Mouse (Mus musculus) myocyte (in vitro differentiated cells): ENCODE measurements around the gene Gp1bb. TPM values are rescaled to one million over a fixed set of nuclear protein-coding genes. Genes with fewer than 3 reads are reported as not detected.

Experiments
- H3K27me3 ChIP-seq: one replicate; pipeline ENCODE4 v1.6.1; 2011; ENCODE audit not compliant: control insufficient read depth, insufficient read depth, insufficient read length
- H3K36me3 ChIP-seq: one replicate; pipeline ENCODE4 v1.6.1; 2011; ENCODE audit not compliant: control insufficient read depth, insufficient read depth
- H3K4me2 ChIP-seq: one replicate; pipeline ENCODE4 v1.6.1; 2011; ENCODE audit warnings: low read depth, control low read depth
- H3K4me3 ChIP-seq: one replicate; pipeline ENCODE4 v1.5.1; 2011; ENCODE audit warnings: mild to moderate bottlenecking, control low read depth, moderate library complexity
- H3K79me2 ChIP-seq: one replicate; pipeline ENCODE4 v1.6.1; 2011; ENCODE audit not compliant: control insufficient read depth, insufficient read depth
- H3ac ChIP-seq: one replicate; pipeline ENCODE4 v1.6.1; 2011; ENCODE audit not compliant: control insufficient read depth, insufficient read length
- CEBPB ChIP-seq: IDR thresholded peaks from 2 replicates; pipeline ENCODE4 v1.6.1; 2011; ENCODE audit warnings: mild to moderate bottlenecking, moderate library complexity; ENCODE audit not compliant: poor library complexity, insufficient read depth, severe bottlenecking
- E2F4 ChIP-seq: IDR thresholded peaks from one replicate; pipeline ENCODE4 v1.6.1; 2011; ENCODE audit warnings: mild to moderate bottlenecking, control low read depth, moderate library complexity; ENCODE audit not compliant: insufficient read depth
- MAX ChIP-seq: IDR thresholded peaks from one replicate; pipeline ENCODE4 v1.6.1; 2011; ENCODE audit warnings: low read depth, mild to moderate bottlenecking, control low read depth
- MYOD1 ChIP-seq, 3 experiments: IDR thresholded peaks; one replicate each; pipeline ENCODE4 v1.6.1; 2011; ENCODE audit warnings: control low read depth in 2 of 3, low read depth in 2 of 3, mild to moderate bottlenecking in 2 of 3, moderate library complexity in 1 of 3; ENCODE audit not compliant: insufficient read length in 2 of 3, control insufficient read depth in 1 of 3
- MYOG ChIP-seq, 3 experiments: IDR thresholded peaks; one replicate each; pipeline ENCODE4 v1.6.1; 2011; ENCODE audit warnings: control low read depth in 2 of 3, low read depth in 2 of 3, mild to moderate bottlenecking in 2 of 3; ENCODE audit not compliant: insufficient read length in 2 of 3, control insufficient read depth in 1 of 3, insufficient read depth in 1 of 3
- POLR2A ChIP-seq: IDR thresholded peaks from one replicate; pipeline ENCODE4 v1.6.1; 2011; ENCODE audit warnings: low read depth, mild to moderate bottlenecking, control low read depth, moderate library complexity; ENCODE audit not compliant: insufficient read length
- POLR2AphosphoS2 ChIP-seq: IDR thresholded peaks from one replicate; pipeline ENCODE4 v1.6.1; 2011; ENCODE audit warnings: low read depth, control low read depth; ENCODE audit not compliant: insufficient read length
- REST ChIP-seq: IDR thresholded peaks from one replicate; pipeline ENCODE4 v1.6.1; 2011; ENCODE audit warnings: mild to moderate bottlenecking, control low read depth, moderate library complexity; ENCODE audit not compliant: insufficient read depth, insufficient read length
- SRF ChIP-seq: IDR thresholded peaks from one replicate; pipeline ENCODE4 v1.6.1; 2011; ENCODE audit warnings: low read depth; ENCODE audit not compliant: control insufficient read depth, insufficient read length
- TCF12 ChIP-seq: IDR thresholded peaks from one replicate; pipeline ENCODE4 v1.6.1; 2011; ENCODE audit warnings: mild to moderate bottlenecking, control low read depth; ENCODE audit not compliant: poor library complexity, insufficient read depth, severe bottlenecking
- TCF3 ChIP-seq: IDR thresholded peaks from one replicate; pipeline ENCODE4 v1.6.1; 2011; ENCODE audit warnings: low read depth, control low read depth; ENCODE audit not compliant: insufficient read length
- USF1 ChIP-seq: IDR thresholded peaks from one replicate; pipeline ENCODE4 v1.6.1; 2011; ENCODE audit warnings: low read depth, mild to moderate bottlenecking, control low read depth, moderate library complexity
- polyA plus RNA-seq: library from polyadenylated mRNA; unstranded; fragments of >200 nt; fragmentation: generic; extraction: Trizol; gene quantifications from one replicate; pipeline ENCODE4 v1.2.1, GENCODE M21; 2012; ENCODE audit warnings: missing spikeins

The Gp1bb gene
- polyA plus RNA-seq, 1 experiment = 9.4 TPM

GRCm38 (mm10) chr16:18581050-18581622 lies 41.1 kb downstream of the Gp1bb start:
- Histone ChIP-seq H3K27me3 (no peaks in the 10 kb centered on the region), H3K4me3 (no peak overlapping the region)
- no peak for TF ChIP-seq CEBPB
- TF ChIP-seq POLR2A = no peak
- no peak for TF ChIP-seq MAX
- TF ChIP-seq USF1 = no peak
- no peak for TF ChIP-seq REST
- TF ChIP-seq TCF12 = no peak

DNA sequence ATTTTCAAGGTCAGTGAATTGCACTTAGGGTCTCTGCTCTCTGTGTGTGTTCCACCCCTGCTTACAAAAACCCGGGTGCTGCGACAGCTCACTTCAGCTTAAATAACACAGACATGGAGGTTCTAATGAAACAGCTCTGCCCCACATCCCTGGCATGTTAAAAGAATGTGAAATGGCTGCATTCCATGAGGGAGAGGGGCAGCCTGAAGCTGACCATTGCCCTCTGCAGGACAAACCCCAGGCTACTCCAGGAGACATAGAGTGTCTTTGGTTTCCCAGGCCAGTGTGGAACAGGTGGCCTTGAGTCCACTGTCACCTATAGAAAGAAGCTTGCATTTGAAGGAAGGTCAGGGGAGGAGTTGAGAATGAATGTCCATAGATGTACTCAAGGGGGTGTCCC lies 41.8 kb downstream of the Gp1bb start:
- H3K36me3 ChIP-seq = no peaks in the 10 kb centered on the region
- TF ChIP-seq TCF12 = no peak
- no peak for TF ChIP-seq POLR2AphosphoS2
- no peak for TF ChIP-seq E2F4
- no peak for TF ChIP-seq USF1
- TF ChIP-seq CEBPB = no peak
- TF ChIP-seq SRF = no peak
- TF ChIP-seq MYOD1 (IDR thresholded peaks at IDR 0.05; ENCODE audit: control insufficient read depth in 1 of 3, insufficient read length in 2 of 3, low read depth in 2 of 3) = no peak
- no peak for TF ChIP-seq POLR2A
- no peak for TF ChIP-seq TCF3
- no peak for TF ChIP-seq REST
- no peak for TF ChIP-seq MAX
- no peak for TF ChIP-seq MYOG (IDR thresholded peaks at IDR 0.05; ENCODE audit: control insufficient read depth in 1 of 3, insufficient read depth in 1 of 3, insufficient read length in 2 of 3, low read depth in 2 of 3)
- H3K4me2 ChIP-seq = no peak overlapping the region
- H3K4me3 ChIP-seq = no peak overlapping the region
- H3K27me3 ChIP-seq = no peaks in the 10 kb centered on the region
- no peak overlapping the region for H3ac ChIP-seq
- H3K79me2 ChIP-seq = peaks cover 6% of the 10 kb centered on the region

More at GRCm38 (mm10) chr16:18581050-18581622, 41.1 kb downstream of the Gp1bb start:
- Histone ChIP-seq H3K79me2 (peaks cover 12% of the 10 kb centered on the region), H3K4me2 (no peak overlapping the region), H3ac (no peak overlapping the region), H3K36me3 (no peaks in the 10 kb centered on the region)

DNA sequence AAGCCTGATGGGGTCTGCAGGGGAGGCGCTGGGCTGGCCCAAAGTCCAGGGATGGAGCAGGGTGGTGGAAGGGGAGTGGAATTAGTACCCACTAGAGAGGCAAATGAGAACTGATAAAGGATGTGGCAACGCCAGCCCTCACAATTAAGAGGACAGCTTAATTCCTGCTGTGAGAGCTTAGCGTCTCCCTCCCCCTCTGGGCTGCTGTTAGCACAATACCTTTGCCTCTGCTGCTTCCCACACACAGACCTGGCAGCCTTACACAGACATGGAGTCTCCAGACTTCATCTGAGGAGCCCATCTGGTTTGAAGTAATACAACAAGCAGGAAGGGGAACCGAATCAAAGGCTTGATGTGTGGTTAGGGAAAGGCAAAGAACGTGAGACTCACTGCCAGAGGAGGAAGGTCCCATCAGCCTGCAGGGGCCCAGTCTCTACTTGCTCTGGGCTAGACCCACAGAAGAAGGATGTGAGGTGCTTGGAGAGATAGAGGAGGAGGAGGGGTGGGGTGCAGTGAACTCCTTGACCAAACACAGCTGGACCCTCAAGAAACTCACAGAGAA lies 44.5 kb downstream of the Gp1bb start:
- no peak overlapping the region for H3K4me3 ChIP-seq
- H3K36me3 ChIP-seq = no peaks in the 10 kb centered on the region
- no peaks in the 10 kb centered on the region for H3K79me2 ChIP-seq
- no peak for TF ChIP-seq CEBPB
- no peak for TF ChIP-seq POLR2AphosphoS2
- TF ChIP-seq SRF = no peak
- no peak for TF ChIP-seq E2F4
- no peak for TF ChIP-seq MYOG (IDR thresholded peaks at IDR 0.05; ENCODE audit: control insufficient read depth in 1 of 3, insufficient read depth in 1 of 3, insufficient read length in 2 of 3, low read depth in 2 of 3)
- TF ChIP-seq USF1 = no peak
- no peak for TF ChIP-seq TCF3
- no peak for TF ChIP-seq REST
- no peak for TF ChIP-seq MYOD1 (IDR thresholded peaks at IDR 0.05; ENCODE audit: control insufficient read depth in 1 of 3, insufficient read length in 2 of 3, low read depth in 2 of 3)
- TF ChIP-seq POLR2A = no peak
- TF ChIP-seq TCF12 = no peak
- no peak for TF ChIP-seq MAX
- H3K27me3 ChIP-seq = no peaks in the 10 kb centered on the region
- no peak overlapping the region for H3ac ChIP-seq
- no peak overlapping the region for H3K4me2 ChIP-seq

DNA sequence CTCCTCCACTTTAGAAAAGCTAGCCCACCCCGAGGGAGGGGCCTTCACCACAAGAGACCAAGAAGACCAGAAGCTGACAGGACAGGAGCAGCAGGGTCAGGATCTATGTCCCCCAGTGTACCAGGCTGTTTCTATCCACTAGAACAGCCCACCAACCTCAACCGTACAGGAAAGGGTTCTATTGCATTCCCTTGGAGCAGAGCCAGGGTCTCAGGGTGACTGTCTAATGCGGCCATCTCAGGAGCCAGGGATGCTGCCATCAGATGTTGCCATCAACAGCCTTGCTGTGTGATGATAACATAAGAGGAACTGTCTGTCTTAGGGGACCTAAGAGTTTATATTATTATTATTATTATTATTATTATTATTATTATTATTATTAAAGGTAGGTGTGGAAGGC lies 45.1 kb downstream of the Gp1bb start:
- no peak overlapping the region for H3ac ChIP-seq
- H3K36me3 ChIP-seq = no peaks in the 10 kb centered on the region
- TF ChIP-seq POLR2AphosphoS2 (no peak), MYOG (IDR thresholded peaks at IDR 0.05; ENCODE audit: control insufficient read depth in 1 of 3, insufficient read depth in 1 of 3, insufficient read length in 2 of 3, low read depth in 2 of 3) (no peak), SRF (no peak), TCF3 (no peak), CEBPB (no peak), TCF12 (no peak), MAX (no peak), MYOD1 (IDR thresholded peaks at IDR 0.05; ENCODE audit: control insufficient read depth in 1 of 3, insufficient read length in 2 of 3, low read depth in 2 of 3) (no peak), USF1 (no peak), POLR2A (no peak)
- H3K4me2 ChIP-seq = no peak overlapping the region
- H3K27me3 ChIP-seq = no peaks in the 10 kb centered on the region
- no peak overlapping the region for H3K4me3 ChIP-seq
- no peaks in the 10 kb centered on the region for H3K79me2 ChIP-seq

DNA sequence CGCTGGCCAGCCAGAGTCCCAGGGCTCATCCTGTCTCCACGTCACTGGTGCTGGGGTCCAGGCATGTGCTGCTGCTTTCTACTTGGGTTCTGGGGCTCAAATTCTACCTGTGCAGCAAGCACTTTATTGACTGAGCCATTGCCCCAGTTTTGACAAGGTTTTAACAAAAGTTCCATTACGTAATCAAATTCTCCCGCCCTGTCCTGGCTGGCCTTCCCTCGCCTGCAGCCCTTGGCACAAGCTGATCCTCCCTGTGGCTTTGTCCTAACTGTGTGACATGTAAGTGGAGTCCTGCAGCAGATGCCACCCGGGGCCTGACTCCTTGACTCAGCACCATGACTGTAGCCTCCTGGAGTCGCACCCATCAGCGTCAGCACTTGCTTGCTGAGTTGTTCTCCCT lies 48.0 kb downstream of the Gp1bb start:
- TF ChIP-seq SRF (no peak), E2F4 (no peak), POLR2AphosphoS2 (no peak)
- no peak overlapping the region for H3ac ChIP-seq

More for the DNA sequence above, 48.0 kb downstream of the Gp1bb start:
- Histone ChIP-seq H3K79me2 (no peaks in the 10 kb centered on the region), H3K27me3 (no peaks in the 10 kb centered on the region), H3K4me2 (no peak overlapping the region), H3K4me3 (no peak overlapping the region), H3K36me3 (no peaks in the 10 kb centered on the region)

Other genes starting within 250 kb of the Gp1bb start
- gene Txnrd2, start 196.0 kb downstream of the Gp1bb start, polyA plus RNA-seq = 21.3 TPM
- 93.6 TPM for gene Comt, start 195.6 kb downstream of the Gp1bb start, polyA plus RNA-seq
- gene Gnb1l, start 123.7 kb downstream of the Gp1bb start, polyA plus RNA-seq = 6.6 TPM
- 2.7 TPM for gene Rtl10, start 123.5 kb downstream of the Gp1bb start, polyA plus RNA-seq
- 16.9 TPM for gene Tbx1, start 31.7 kb downstream of the Gp1bb start, polyA plus RNA-seq
- gene Gm49601, start 4.0 kb upstream of the Gp1bb start, polyA plus RNA-seq = 11.4 TPM
- 112 TPM for gene Sept5, start 7.6 kb upstream of the Gp1bb start, polyA plus RNA-seq
- gene Cldn5, start 154.4 kb upstream of the Gp1bb start, polyA plus RNA-seq = 0.35 TPM
- gene Ufd1, start 189.4 kb upstream of the Gp1bb start, polyA plus RNA-seq = 32.0 TPM
- 13.6 TPM for gene Cdc45, start 189.6 kb upstream of the Gp1bb start, polyA plus RNA-seq
- gene 2510002D24Rik, start 214.2 kb upstream of the Gp1bb start, polyA plus RNA-seq = 1.2 TPM
- gene Gm28539, start 214.2 kb upstream of the Gp1bb start, polyA plus RNA-seq = 0.49 TPM